Mouse (Mus musculus): ENCODE measurements around the gene Aldh3b2. TPM values are rescaled to one million over a fixed set of nuclear protein-coding genes. Genes with fewer than 3 reads are reported as not detected.
A peak's percentile ranks its signal among the peaks of the same experiment; 100 is the strongest.

Aldh3b2 gene
- polyA plus RNA-seq, 1 experiment from 2014 or later: 22.8 TPM

GRCm38 (mm10) chr19:4001752-4002151 lies 29.6 kb downstream of the Aldh3b2 start:
- no peak for ATAC-seq (ENCODE audit: insufficient read depth, low FRiP score, low read depth)
- Histone ChIP-seq H3K4me3 (replicated peaks) (no peak overlapping the region), H3K9ac (no peak overlapping the region), H3K36me3 (peaks cover 3% of the 10 kb centered on the region), H3K4me1 (peaks cover 19% of the 10 kb centered on the region), H3K4me2 (peak overlapping the region; percentile 84), H3K27me3 (replicated peaks) (no peaks in the 10 kb centered on the region), H3K9me3 (no peaks in the 10 kb centered on the region), H3K27ac (no peak overlapping the region)
- 75% methylated on average over 5 of the region's 5 CpGs for WGBS

GRCm38 (mm10) chr19:4003112-4003511 lies 31.0 kb downstream of the Aldh3b2 start, which contains the start of gene Doc2g:
TSS of gene Doc2g (plus strand) at chr19:4003313.
- Histone ChIP-seq H3K4me2 (no peak within 1 kb of the TSS), H3K36me3 (peaks cover 17% of the 10 kb centered on the region), H3K27ac (no peak within 1 kb of the TSS), H3K9me3 (no peaks in the 10 kb centered on the region), H3K27me3 (replicated peaks) (no peaks in the 10 kb centered on the region), H3K4me1 (peaks cover 19% of the 10 kb centered on the region), H3K4me3 (replicated peaks) (no peak within 1 kb of the TSS), H3K9ac (no peak within 1 kb of the TSS)
- 75% methylated on average over 1 of the region's 1 CpGs for WGBS
- ATAC-seq (ENCODE audit: insufficient read depth, low FRiP score, low read depth): no peak

GRCm38 (mm10) chr19:4003641-4004040 lies 31.5 kb downstream of the Aldh3b2 start:
- H3K9ac ChIP-seq: no peak overlapping the region
- H3K9me3 ChIP-seq: no peaks in the 10 kb centered on the region
- no peak overlapping the region for H3K4me3 ChIP-seq (replicated peaks)
- no peak for ATAC-seq (ENCODE audit: insufficient read depth, low FRiP score, low read depth)
- no peaks in the 10 kb centered on the region for H3K27me3 ChIP-seq (replicated peaks)
- peaks cover 19% of the 10 kb centered on the region for H3K4me1 ChIP-seq
- WGBS: 73% methylated on average over 12 of the region's 12 CpGs
- no peak overlapping the region for H3K27ac ChIP-seq
- peaks cover 22% of the 10 kb centered on the region for H3K36me3 ChIP-seq
- H3K4me2 ChIP-seq: no peak overlapping the region

GRCm38 (mm10) chr19:4004331-4004730 lies 32.2 kb downstream of the Aldh3b2 start:
- no peak overlapping the region for H3K4me3 ChIP-seq (replicated peaks)
- H3K27ac ChIP-seq: no peak overlapping the region
- H3K27me3 ChIP-seq (replicated peaks): no peaks in the 10 kb centered on the region
- no peak for ATAC-seq (ENCODE audit: insufficient read depth, low FRiP score, low read depth)
- H3K4me2 ChIP-seq: no peak overlapping the region
- H3K9ac ChIP-seq: no peak overlapping the region
- 81% methylated on average over 15 of the region's 15 CpGs for WGBS
- H3K9me3 ChIP-seq: no peaks in the 10 kb centered on the region
- H3K4me1 ChIP-seq: peaks cover 17% of the 10 kb centered on the region
- peaks cover 27% of the 10 kb centered on the region for H3K36me3 ChIP-seq

GRCm38 (mm10) chr19:4005091-4005490 lies 33.0 kb downstream of the Aldh3b2 start:
- H3K4me2 ChIP-seq: no peak overlapping the region
- H3K27ac ChIP-seq: no peak overlapping the region
- H3K4me3 ChIP-seq (replicated peaks): no peak overlapping the region
- H3K9ac ChIP-seq: no peak overlapping the region
- WGBS: 87% methylated on average over 9 of the region's 9 CpGs
- no peak for ATAC-seq (ENCODE audit: insufficient read depth, low FRiP score, low read depth)
- H3K4me1 ChIP-seq: peaks cover 12% of the 10 kb centered on the region
- H3K9me3 ChIP-seq: no peaks in the 10 kb centered on the region
- no peaks in the 10 kb centered on the region for H3K27me3 ChIP-seq (replicated peaks)
- peaks cover 27% of the 10 kb centered on the region for H3K36me3 ChIP-seq

- H3K27ac ChIP-seq: no peak overlapping the region
- H3K9ac ChIP-seq: no peak overlapping the region
- H3K27me3 ChIP-seq (replicated peaks): no peaks in the 10 kb centered on the region
- no peaks in the 10 kb centered on the region for H3K9me3 ChIP-seq
- H3K4me2 ChIP-seq: no peak overlapping the region
- H3K4me1 ChIP-seq: peaks cover 12% of the 10 kb centered on the region
- H3K36me3 ChIP-seq: peaks cover 29% of the 10 kb centered on the region
- H3K4me3 ChIP-seq (replicated peaks): no peak overlapping the region
- ATAC-seq (ENCODE audit: insufficient read depth, low FRiP score, low read depth): no peak
- 90% methylated on average over 8 of the region's 8 CpGs for WGBS
These were observed 33.8 kb downstream of the Aldh3b2 start for GRCm38 (mm10) chr19:4005971-4006370.

GRCm38 (mm10) chr19:4011086-4011485 lies 39.0 kb downstream of the Aldh3b2 start:
- no peak overlapping the region for H3K27ac ChIP-seq
- no peak overlapping the region for H3K4me2 ChIP-seq
- H3K4me3 ChIP-seq (replicated peaks): no peak overlapping the region
- no peaks in the 10 kb centered on the region for H3K9me3 ChIP-seq
- no peak overlapping the region for H3K9ac ChIP-seq
- peaks cover 14% of the 10 kb centered on the region for H3K4me1 ChIP-seq
- no peak for ATAC-seq (ENCODE audit: insufficient read depth, low FRiP score, low read depth)
- H3K36me3 ChIP-seq: peaks cover 31% of the 10 kb centered on the region
- no peaks in the 10 kb centered on the region for H3K27me3 ChIP-seq (replicated peaks)
- 91% methylated on average over 5 of the region's 5 CpGs for WGBS

GRCm38 (mm10) chr19:4012432-4013022 lies 40.4 kb downstream of the Aldh3b2 start, which contains the start of gene Ndufv1:
TSS of gene Ndufv1 (minus strand) at chr19:4012806.
- ATAC-seq (ENCODE audit: insufficient read depth, low FRiP score, low read depth): peak; percentile 99
- under 1% methylated on average over 45 of the region's 45 CpGs for WGBS
- Histone ChIP-seq H3K27me3 (replicated peaks) (no peaks in the 10 kb centered on the region), H3K27ac (peak within 1 kb of the TSS; percentile 68), H3K4me3 (replicated peaks) (peak within 1 kb of the TSS; percentile 94), H3K4me2 (peak within 1 kb of the TSS; percentile 71), H3K4me1 (peaks cover 14% of the 10 kb centered on the region), H3K9ac (peak within 1 kb of the TSS; percentile 82), H3K9me3 (no peaks in the 10 kb centered on the region), H3K36me3 (peaks cover 20% of the 10 kb centered on the region)

GRCm38 (mm10) chr19:4013066-4013465 lies 40.9 kb downstream of the Aldh3b2 start:
- WGBS: 15% methylated on average over 9 of the region's 9 CpGs
- Histone ChIP-seq H3K9ac (no peak overlapping the region), H3K4me2 (peak overlapping the region; percentile 71), H3K4me3 (replicated peaks) (peak overlapping the region; percentile 94), H3K27me3 (replicated peaks) (no peaks in the 10 kb centered on the region), H3K27ac (peak overlapping the region; percentile 54; the same call in 1 of the 2 replicates), H3K4me1 (peaks cover 14% of the 10 kb centered on the region), H3K36me3 (peaks cover 15% of the 10 kb centered on the region; the same call in 1 of the 2 replicates), H3K9me3 (no peaks in the 10 kb centered on the region)
- ATAC-seq (ENCODE audit: insufficient read depth, low FRiP score, low read depth): peak; percentile 12

GRCm38 (mm10) chr19:4014802-4015201 lies 42.7 kb downstream of the Aldh3b2 start:
- Histone ChIP-seq H3K9ac (no peak overlapping the region), H3K27me3 (replicated peaks) (no peaks in the 10 kb centered on the region), H3K4me2 (no peak overlapping the region), H3K4me1 (peaks cover 23% of the 10 kb centered on the region), H3K27ac (no peak overlapping the region), H3K36me3 (peaks cover 4% of the 10 kb centered on the region; the same call in 1 of the 2 replicates), H3K4me3 (replicated peaks) (no peak overlapping the region), H3K9me3 (no peaks in the 10 kb centered on the region)
- no peak for ATAC-seq (ENCODE audit: insufficient read depth, low FRiP score, low read depth)

GRCm38 (mm10) chr19:4015635-4016034 lies 43.5 kb downstream of the Aldh3b2 start:
- H3K9ac ChIP-seq: no peak overlapping the region
- ATAC-seq (ENCODE audit: insufficient read depth, low FRiP score, low read depth): no peak
- H3K36me3 ChIP-seq: peaks cover 4% of the 10 kb centered on the region; the same call in 1 of the 2 replicates
- H3K4me1 ChIP-seq: peaks cover 23% of the 10 kb centered on the region
- no peak overlapping the region for H3K27ac ChIP-seq
- no peaks in the 10 kb centered on the region for H3K27me3 ChIP-seq (replicated peaks)
- WGBS: 60% methylated on average over 5 of the region's 5 CpGs
- H3K9me3 ChIP-seq: no peaks in the 10 kb centered on the region
- H3K4me2 ChIP-seq: no peak overlapping the region
- H3K4me3 ChIP-seq (replicated peaks): no peak overlapping the region

- H3K9ac ChIP-seq: no peak overlapping the region
- no peaks in the 10 kb centered on the region for H3K9me3 ChIP-seq
- no peaks in the 10 kb centered on the region for H3K36me3 ChIP-seq
- ATAC-seq (ENCODE audit: insufficient read depth, low FRiP score, low read depth): no peak
- H3K4me2 ChIP-seq: no peak overlapping the region
- peaks cover 10% of the 10 kb centered on the region for H3K4me1 ChIP-seq
- H3K27ac ChIP-seq: no peak overlapping the region
- WGBS: 53% methylated on average over 10 of the region's 10 CpGs
- H3K4me3 ChIP-seq (replicated peaks): no peak overlapping the region
- no peaks in the 10 kb centered on the region for H3K27me3 ChIP-seq (replicated peaks)
These were observed 45.9 kb downstream of the Aldh3b2 start for GRCm38 (mm10) chr19:4017921-4018587.
